Mouse (Mus musculus) liver, embryonic 14.5 days (tissue): ENCODE data around the gene Prep.

Experiments used
- CTCF ChIP-seq: IDR thresholded peaks from 2 replicates; pipeline ENCODE4 v1.5.1; 2016; ENCODE audit warnings: antibody characterized with exemption, low read depth, control low read depth
- EP300 ChIP-seq: IDR thresholded peaks from 2 replicates; pipeline ENCODE4 v1.6.1; 2016; ENCODE audit warnings: antibody characterized with exemption, low read depth

DNA sequence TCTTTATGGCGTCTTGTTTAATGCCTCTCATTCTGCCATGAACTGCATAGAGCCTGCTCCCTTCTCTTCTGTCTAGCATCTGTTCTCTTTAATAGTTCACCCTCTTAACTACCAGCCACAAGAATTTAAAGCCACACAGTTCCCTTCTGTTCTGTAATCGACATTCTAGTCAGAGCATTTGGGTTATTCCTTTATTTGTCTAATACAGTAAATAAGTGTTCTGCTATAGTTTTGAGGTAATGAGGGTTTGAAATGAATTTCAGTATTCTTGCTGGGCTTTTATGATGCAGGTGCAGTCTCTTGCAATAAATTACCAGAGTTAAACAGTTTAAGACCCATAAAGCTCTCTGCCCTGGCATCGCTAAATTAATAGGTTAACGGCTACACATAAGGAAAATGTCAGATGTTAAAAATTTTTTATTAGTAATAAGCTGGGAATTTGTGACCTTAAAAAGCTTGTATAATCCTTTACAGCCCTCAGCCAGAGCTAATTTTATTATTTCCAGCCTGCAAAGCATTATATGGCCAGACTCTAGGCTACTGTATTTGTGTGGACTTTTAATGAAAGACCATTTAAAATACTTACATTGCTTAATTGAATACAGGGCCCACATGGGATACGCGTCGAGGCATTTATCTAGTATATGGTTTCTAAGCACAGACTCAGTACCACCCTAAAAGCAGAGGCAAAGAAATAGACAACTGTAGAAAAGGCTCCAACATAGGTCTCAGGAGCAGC, 73.6 kb downstream of the Prep start:
- TF ChIP-seq EP300, result no peak
- TF ChIP-seq CTCF, result no peak
